Mouse (Mus musculus) embryonic facial prominence, embryonic 15.5 days (tissue): ENCODE results near the gene Kif5c. TPM values are rescaled to one million over a fixed set of nuclear protein-coding genes. Genes with fewer than 3 reads are reported as not detected.

ENCODE experiments used
- ATAC-seq: fragments of 200-750 bp; cut with Nextera tagmentation; 2 replicates; pipeline ENCODE4 v1.8.0; 2017; ENCODE audit warnings: low read depth, moderate TSS enrichment; ENCODE audit not compliant: insufficient number of reproducible peaks, low FRiP score, low TSS enrichment
- H3K27ac ChIP-seq: fragments of 300-500 bp; sonication (generic); replicated peaks from 2 replicates; pipeline ENCODE4 v1.5.1; 2015; ENCODE audit warnings: mild to moderate bottlenecking, inconsistent platforms
- H3K27me3 ChIP-seq: fragments of 300-500 bp; sonication (generic); 2 replicates; pipeline ENCODE4 v1.6.1; 2015; ENCODE audit warnings: inconsistent platforms
- H3K36me3 ChIP-seq: fragments of 300-500 bp; sonication (generic); 2 replicates; pipeline ENCODE4 v1.6.1; 2015; ENCODE audit warnings: mild to moderate bottlenecking, inconsistent platforms
- H3K4me1 ChIP-seq: fragments of 300-500 bp; sonication (generic); 2 replicates; pipeline ENCODE4 v1.6.1; 2015; ENCODE audit warnings: inconsistent platforms
- H3K4me2 ChIP-seq: fragments of 300-500 bp; sonication (generic); replicated peaks from 2 replicates; pipeline ENCODE4 v1.6.1; 2015; ENCODE audit warnings: mild to moderate bottlenecking, inconsistent platforms
- H3K4me3 ChIP-seq: fragments of 300-500 bp; sonication (generic); replicated peaks from 2 replicates; pipeline ENCODE4 v1.5.1; 2015; ENCODE audit warnings: mild to moderate bottlenecking, inconsistent platforms
- H3K9ac ChIP-seq: fragments of 300-500 bp; sonication (generic); 2 replicates; pipeline ENCODE4 v1.6.1; 2015; ENCODE audit warnings: inconsistent platforms
- H3K9me3 ChIP-seq: fragments of 300-500 bp; sonication (generic); replicated peaks from 2 replicates; pipeline ENCODE4 v1.6.1; 2016; ENCODE audit warnings: inconsistent platforms
- WGBS: fragments of 180-500 bp; shearing (Covaris S2); methylation state at CpG from one replicate; pipeline ENCODE4 v1.1.7; 2015; 5-methylcytosine and 5-hydroxymethylcytosine counted together
- polyA plus RNA-seq: library from polyadenylated mRNA; unstranded; fragments of >200 nt; fragmentation: Nextera tagmentation; extraction: Ambion mirVana; gene quantifications from 2 replicates; pipeline ENCODE4 v1.2.1, GENCODE M21; 2015

The Kif5c gene
- polyA plus RNA-seq, 1 experiment from 2014 or later: 6.5 TPM

GRCm38 (mm10) chr2:49698851-49699250, 79.8 kb downstream of the Kif5c start:
- H3K9ac ChIP-seq: no peak overlapping the region
- no peaks in the 10 kb centered on the region for H3K27me3 ChIP-seq
- no peak overlapping the region for H3K4me2 ChIP-seq
- peaks cover 7% of the 10 kb centered on the region; the same call in 1 of the 2 replicates for H3K4me1 ChIP-seq
- ATAC-seq: no peak
- WGBS: 90% methylated on average over 5 of the region's 5 CpGs
- H3K9me3 ChIP-seq: no peaks in the 10 kb centered on the region
- H3K27ac ChIP-seq: no peak overlapping the region
- no peaks in the 10 kb centered on the region for H3K36me3 ChIP-seq
- H3K4me3 ChIP-seq: no peak overlapping the region

GRCm38 (mm10) chr2:49700176-49700971, 81.3 kb downstream of the Kif5c start:
- Histone ChIP-seq H3K27ac (no peak overlapping the region), H3K9ac (no peak overlapping the region), H3K27me3 (no peaks in the 10 kb centered on the region), H3K4me2 (no peak overlapping the region), H3K4me1 (peaks cover 7% of the 10 kb centered on the region; the same call in 1 of the 2 replicates), H3K4me3 (no peak overlapping the region), H3K9me3 (no peaks in the 10 kb centered on the region), H3K36me3 (no peaks in the 10 kb centered on the region)
- 80% methylated on average over 22 of the region's 22 CpGs for WGBS
- no peak for ATAC-seq

GRCm38 (mm10) chr2:49710223-49710622, 91.1 kb downstream of the Kif5c start:
- Histone ChIP-seq H3K4me1 (no peaks in the 10 kb centered on the region), H3K9ac (no peak overlapping the region), H3K27ac (no peak overlapping the region), H3K4me2 (no peak overlapping the region), H3K27me3 (no peaks in the 10 kb centered on the region), H3K36me3 (no peaks in the 10 kb centered on the region), H3K4me3 (no peak overlapping the region), H3K9me3 (no peaks in the 10 kb centered on the region)
- WGBS: 79% methylated on average over 3 of the region's 3 CpGs
- ATAC-seq: no peak; the same call in 1 of the 2 replicates

GRCm38 (mm10) chr2:49711693-49712092, 92.6 kb downstream of the Kif5c start:
- Histone ChIP-seq H3K27me3 (no peaks in the 10 kb centered on the region), H3K9me3 (no peaks in the 10 kb centered on the region), H3K36me3 (no peaks in the 10 kb centered on the region), H3K9ac (no peak overlapping the region), H3K4me3 (no peak overlapping the region), H3K4me1 (no peaks in the 10 kb centered on the region), H3K4me2 (no peak overlapping the region), H3K27ac (no peak overlapping the region)
- WGBS: 69% methylated on average over 6 of the region's 6 CpGs
- no peak for ATAC-seq

DNA sequence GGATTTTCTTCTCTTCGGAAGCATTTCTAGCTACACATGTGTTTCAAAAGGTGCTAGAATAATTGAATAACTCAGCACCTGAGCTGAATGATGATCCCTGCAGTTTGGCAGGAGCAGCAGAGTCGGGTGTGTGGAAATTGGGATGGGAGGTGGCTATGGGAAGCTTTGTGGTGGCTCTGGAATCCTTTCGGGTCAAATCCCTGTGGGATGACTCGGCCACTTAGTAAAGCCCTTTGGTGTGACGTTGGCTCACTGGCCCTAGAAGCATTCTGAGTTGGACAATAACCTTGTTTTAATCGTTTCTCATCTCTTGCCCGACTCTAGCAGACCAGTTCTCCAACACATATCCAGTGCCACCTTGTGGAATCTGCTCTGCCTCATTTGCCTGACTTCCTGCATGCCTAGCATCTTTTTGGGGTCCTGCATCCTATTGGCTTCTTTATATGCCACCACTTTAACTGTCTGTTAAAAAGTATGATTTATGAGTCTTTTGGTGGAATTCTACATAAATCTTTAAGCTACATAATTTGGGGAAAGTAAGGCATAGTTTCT, 93.3 kb downstream of the Kif5c start:
- ATAC-seq: no peak
- Histone ChIP-seq H3K27ac (no peak overlapping the region), H3K4me1 (no peaks in the 10 kb centered on the region), H3K9me3 (no peaks in the 10 kb centered on the region), H3K36me3 (no peaks in the 10 kb centered on the region), H3K4me3 (no peak overlapping the region), H3K27me3 (no peaks in the 10 kb centered on the region), H3K9ac (no peak overlapping the region), H3K4me2 (no peak overlapping the region)
- 57% methylated on average over 7 of the region's 7 CpGs for WGBS

- Histone ChIP-seq H3K27me3 (no peaks in the 10 kb centered on the region), H3K4me3 (no peak overlapping the region), H3K27ac (no peak overlapping the region), H3K9me3 (no peaks in the 10 kb centered on the region), H3K36me3 (no peaks in the 10 kb centered on the region), H3K4me1 (peaks cover 15% of the 10 kb centered on the region), H3K4me2 (no peak overlapping the region), H3K9ac (no peak overlapping the region)
- 88% methylated on average over 7 of the region's 7 CpGs for WGBS
- ATAC-seq: no peak
Observed at GRCm38 (mm10) chr2:49716490-49716889, 97.4 kb downstream of the Kif5c start.

GRCm38 (mm10) chr2:49717437-49718116, 98.5 kb downstream of the Kif5c start:
- Histone ChIP-seq H3K4me1 (peaks cover 15% of the 10 kb centered on the region), H3K27me3 (no peaks in the 10 kb centered on the region), H3K9me3 (no peaks in the 10 kb centered on the region), H3K4me2 (no peak overlapping the region), H3K36me3 (no peaks in the 10 kb centered on the region), H3K27ac (no peak overlapping the region), H3K9ac (no peak overlapping the region), H3K4me3 (no peak overlapping the region)
- WGBS: 90% methylated on average over 18 of the region's 18 CpGs
- ATAC-seq: no peak

DNA sequence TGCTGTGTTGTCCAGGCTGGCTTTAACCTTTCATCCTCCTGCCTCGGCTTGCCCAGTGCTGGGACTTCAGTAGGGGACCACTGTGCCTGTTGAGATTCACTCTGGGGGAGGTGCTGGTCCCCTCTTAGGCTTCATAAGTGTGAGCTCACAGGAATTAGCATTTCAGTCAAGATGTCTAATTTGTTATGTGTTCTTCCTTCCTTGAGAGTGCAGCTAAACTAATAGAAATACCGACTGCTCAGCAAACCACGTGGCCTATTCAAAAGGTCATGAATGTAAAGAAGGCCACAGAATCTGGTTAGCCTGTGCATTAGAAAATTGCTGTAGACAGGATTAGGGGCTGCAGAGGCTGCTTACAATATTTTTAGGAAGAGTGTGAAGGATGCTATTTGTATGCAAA, 99.4 kb downstream of the Kif5c start:
- no peak for ATAC-seq

GRCm38 (mm10) chr2:49718935-49719850, 100.1 kb downstream of the Kif5c start:
- Histone ChIP-seq H3K27me3 (no peaks in the 10 kb centered on the region), H3K4me3 (no peak overlapping the region), H3K4me2 (no peak overlapping the region), H3K9me3 (no peaks in the 10 kb centered on the region), H3K4me1 (peaks cover 15% of the 10 kb centered on the region), H3K27ac (no peak overlapping the region), H3K36me3 (no peaks in the 10 kb centered on the region), H3K9ac (no peak overlapping the region)
- ATAC-seq: no peak
- 20% methylated on average over 8 of the region's 8 CpGs for WGBS

More for the DNA sequence above, 99.4 kb downstream of the Kif5c start:
- peaks cover 15% of the 10 kb centered on the region for H3K4me1 ChIP-seq
- H3K27ac ChIP-seq: no peak overlapping the region
- H3K9ac ChIP-seq: no peak overlapping the region
- no peak overlapping the region for H3K4me3 ChIP-seq
- no peaks in the 10 kb centered on the region for H3K9me3 ChIP-seq
- WGBS: 23% methylated on average over 3 of the region's 3 CpGs
- H3K36me3 ChIP-seq: no peaks in the 10 kb centered on the region
- H3K27me3 ChIP-seq: no peaks in the 10 kb centered on the region
- H3K4me2 ChIP-seq: no peak overlapping the region

DNA sequence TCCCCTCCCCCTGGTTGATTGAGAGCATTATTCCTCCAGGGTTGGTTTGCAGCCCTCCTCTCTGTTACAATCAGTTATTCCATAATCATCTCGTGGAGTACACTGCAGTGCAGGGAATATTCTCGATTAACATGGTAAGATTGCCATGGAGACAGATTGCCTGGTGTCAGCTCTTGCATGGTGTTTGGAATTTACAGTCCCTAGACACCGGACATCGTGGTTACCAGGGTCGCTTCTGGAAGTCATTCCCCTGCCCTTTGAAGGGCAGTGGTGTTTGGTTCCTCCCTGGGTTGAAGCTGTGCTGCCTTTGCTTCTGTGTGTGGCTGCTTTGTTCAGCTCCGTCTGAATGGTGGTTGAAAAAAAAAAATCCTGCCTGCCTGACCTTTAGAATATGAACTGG, 100.8 kb downstream of the Kif5c start:
- no peak overlapping the region for H3K4me3 ChIP-seq
- no peaks in the 10 kb centered on the region for H3K9me3 ChIP-seq
- WGBS: 11% methylated on average over 6 of the region's 6 CpGs
- ATAC-seq: no peak
- H3K4me1 ChIP-seq: peaks cover 15% of the 10 kb centered on the region
- no peak overlapping the region for H3K27ac ChIP-seq
- no peaks in the 10 kb centered on the region for H3K36me3 ChIP-seq
- no peak overlapping the region for H3K9ac ChIP-seq
- 0 out of 2 replicates have a peak overlapping the region, but pooled peaks have one; percentile 17 for H3K4me2 ChIP-seq
- no peaks in the 10 kb centered on the region for H3K27me3 ChIP-seq

DNA sequence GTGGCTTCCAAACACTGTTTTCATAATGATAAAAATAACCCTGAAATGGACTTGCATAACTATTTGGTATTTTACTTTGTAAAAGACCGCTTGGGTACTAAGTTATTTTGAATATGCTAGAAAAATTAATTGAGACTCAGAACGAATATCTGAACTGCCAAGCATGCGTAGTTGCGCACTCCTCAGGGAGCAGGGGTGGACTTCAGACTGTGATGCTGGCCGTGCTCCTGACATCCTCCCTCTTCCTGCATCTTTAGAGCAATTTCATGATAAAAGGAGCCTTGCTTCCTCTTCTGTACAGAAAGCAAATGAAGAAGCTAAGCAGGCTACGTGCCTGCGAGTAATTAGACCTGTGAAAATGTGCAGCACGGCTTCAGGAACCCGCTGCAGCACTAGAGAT, 101.2 kb downstream of the Kif5c start:
- no peaks in the 10 kb centered on the region for H3K27me3 ChIP-seq
- H3K9ac ChIP-seq: no peak overlapping the region
- H3K9me3 ChIP-seq: no peaks in the 10 kb centered on the region
- no peak overlapping the region for H3K4me2 ChIP-seq
- H3K36me3 ChIP-seq: no peaks in the 10 kb centered on the region
- H3K4me3 ChIP-seq: no peak overlapping the region
- 31% methylated on average over 9 of the region's 9 CpGs for WGBS
- no peak overlapping the region for H3K27ac ChIP-seq
- H3K4me1 ChIP-seq: peaks cover 15% of the 10 kb centered on the region
- no peak for ATAC-seq
